Mouse (Mus musculus): Measurements from ENCODE around the gene Rgl3.

- TF ChIP-seq CTCF (IDR thresholded peaks at IDR 0.05; ENCODE audit: borderline replicate concordance, insufficient read depth, low read length) (no peak), POLR2A (IDR thresholded peaks at IDR 0.05; ENCODE audit: low read depth, low read length) (no peak)
Measured at GRCm38 (mm10) chr9:21925034-21925433, 64.2 kb downstream of the Rgl3 start.
